Mouse (Mus musculus) testis, adult 2 months (tissue): ENCODE measurements around the gene B3galt4. TPM values are rescaled to one million over a fixed set of nuclear protein-coding genes. Genes with fewer than 3 reads are reported as not detected.

Experiments used
- H3K27ac ChIP-seq: fragments of 200-500 bp; 2 replicates; pipeline ENCODE4 v1.5.1; 2012; ENCODE audit warnings: low read depth, low read length; ENCODE audit not compliant: control insufficient read depth, insufficient read depth
- H3K27me3 ChIP-seq: fragments of 200-500 bp; 2 replicates; pipeline ENCODE4 v1.6.1; 2012; ENCODE audit warnings: mild to moderate bottlenecking, low read length, moderate library complexity; ENCODE audit not compliant: control insufficient read depth, insufficient read depth
- H3K36me3 ChIP-seq: fragments of 200-500 bp; 2 replicates; pipeline ENCODE4 v1.6.1; 2012; ENCODE audit warnings: mild to moderate bottlenecking, low read length; ENCODE audit not compliant: control insufficient read depth, insufficient read depth
- H3K4me1 ChIP-seq: fragments of 200-500 bp; 2 replicates; pipeline ENCODE4 v1.6.1; 2012; ENCODE audit warnings: low read length; ENCODE audit not compliant: control insufficient read depth, insufficient read depth
- H3K4me3 ChIP-seq: fragments of 200-500 bp; 2 replicates; pipeline ENCODE4 v1.5.1; 2012; ENCODE audit warnings: low read depth, mild to moderate bottlenecking, low read length, moderate library complexity, mixed read lengths; ENCODE audit not compliant: control insufficient read depth
- CTCF ChIP-seq: fragments of 200-500 bp; IDR thresholded peaks from 2 replicates; pipeline ENCODE4 v1.5.1; 2012; ENCODE audit warnings: low read depth, mild to moderate bottlenecking, inconsistent platforms, low read length, moderate library complexity; ENCODE audit not compliant: control insufficient read depth, insufficient read depth, insufficient replicate concordance
- POLR2A ChIP-seq: fragments of 200-500 bp; IDR thresholded peaks from 2 replicates; pipeline ENCODE4 v1.6.1; 2012; ENCODE audit warnings: low read depth, mild to moderate bottlenecking, inconsistent platforms, low read length, moderate library complexity; ENCODE audit not compliant: control insufficient read depth
- polyA plus RNA-seq: library from polyadenylated mRNA; depleted of rRNA; stranded (reverse); fragments of >200 nt; gene quantifications from 2 replicates; pipeline ENCODE4 v1.2.3, GENCODE M21; 2012

Gene B3galt4
- polyA plus RNA-seq, 1 experiment, result 9.1 TPM

- H3K27ac ChIP-seq, result peak overlapping the region; percentile 63
- peaks cover 43% of the 10 kb centered on the region for H3K4me1 ChIP-seq
- peak overlapping the region; percentile 92 for H3K4me3 ChIP-seq
- TF ChIP-seq POLR2A, result no peak; the same call in 1 of the 2 replicates
- TF ChIP-seq CTCF, result no peak
- no peaks in the 10 kb centered on the region for H3K27me3 ChIP-seq
- peaks cover 4% of the 10 kb centered on the region; the same call in 1 of the 2 replicates for H3K36me3 ChIP-seq
Measured at GRCm38 (mm10) chr17:33918293-33919203, 32.7 kb downstream of the B3galt4 start.

GRCm38 (mm10) chr17:33917656-33918292, 33.5 kb downstream of the B3galt4 start:
- H3K36me3 ChIP-seq, result peaks cover 4% of the 10 kb centered on the region; the same call in 1 of the 2 replicates
- peaks cover 43% of the 10 kb centered on the region for H3K4me1 ChIP-seq
- TF ChIP-seq POLR2A (no peak), CTCF (no peak)
- peak overlapping the region; percentile 92 for H3K4me3 ChIP-seq
- H3K27me3 ChIP-seq, result no peaks in the 10 kb centered on the region
- peak overlapping the region; percentile 19; the same call in 1 of the 2 replicates for H3K27ac ChIP-seq

GRCm38 (mm10) chr17:33916847-33917655, 34.2 kb downstream of the B3galt4 start:
- Histone ChIP-seq H3K27ac (peak overlapping the region; percentile 83), H3K27me3 (no peaks in the 10 kb centered on the region), H3K36me3 (peaks cover 6% of the 10 kb centered on the region), H3K4me3 (peak overlapping the region; percentile 92), H3K4me1 (peaks cover 45% of the 10 kb centered on the region)
- TF ChIP-seq POLR2A, result no peak; the same call in 1 of the 2 replicates
- 0 out of 2 replicates have a peak, but pooled peaks have one; percentile 0 for TF ChIP-seq CTCF

- Histone ChIP-seq H3K27me3 (no peaks in the 10 kb centered on the region), H3K36me3 (peaks cover 8% of the 10 kb centered on the region), H3K27ac (peak overlapping the region; percentile 83), H3K4me1 (peaks cover 47% of the 10 kb centered on the region), H3K4me3 (peak overlapping the region; percentile 92)
- TF ChIP-seq POLR2A, result no peak
- no peak for TF ChIP-seq CTCF
Measured at GRCm38 (mm10) chr17:33916294-33916693, 35.0 kb downstream of the B3galt4 start.

GRCm38 (mm10) chr17:33915671-33916250, 35.5 kb downstream of the B3galt4 start, which contains the start of the genes Tapbp and Zbtb22:
Gene Tapbp, plus strand, starts transcription at chr17:33915899.
Gene Zbtb22, plus strand, starts transcription at chr17:33915904.
- peak within 1 kb of the TSS; percentile 92 for H3K4me3 ChIP-seq
- peaks cover 47% of the 10 kb centered on the region for H3K4me1 ChIP-seq
- no peaks in the 10 kb centered on the region for H3K27me3 ChIP-seq
- H3K36me3 ChIP-seq, result peaks cover 11% of the 10 kb centered on the region
- TF ChIP-seq POLR2A, result peak; percentile 11; the same call in 1 of the 2 replicates
- no peak for TF ChIP-seq CTCF
- H3K27ac ChIP-seq, result peak within 1 kb of the TSS; percentile 87

GRCm38 (mm10) chr17:33914969-33915391, 36.3 kb downstream of the B3galt4 start:
- Histone ChIP-seq H3K36me3 (peaks cover 14% of the 10 kb centered on the region), H3K27me3 (no peaks in the 10 kb centered on the region), H3K27ac (peak overlapping the region; percentile 87), H3K4me1 (peaks cover 47% of the 10 kb centered on the region), H3K4me3 (peak overlapping the region; percentile 90)
- TF ChIP-seq CTCF (no peak), POLR2A (no peak)
